Mouse (Mus musculus) cerebellum, postnatal 14 days (tissue): ENCODE results near the gene Ldhc.
"Not testable (repeated sequence)": the region's sequence is repeated elsewhere in the genome, so short reads cannot be mapped to it uniquely, and the experiment has no call there.

Source experiments
- DNase-seq, 2 experiments: peaks; one replicate each; pipeline ENCODE4 v3.0.0; 2021; ENCODE audit warnings: mixed read lengths in 2 of 2

Ldhc gene

DNA sequence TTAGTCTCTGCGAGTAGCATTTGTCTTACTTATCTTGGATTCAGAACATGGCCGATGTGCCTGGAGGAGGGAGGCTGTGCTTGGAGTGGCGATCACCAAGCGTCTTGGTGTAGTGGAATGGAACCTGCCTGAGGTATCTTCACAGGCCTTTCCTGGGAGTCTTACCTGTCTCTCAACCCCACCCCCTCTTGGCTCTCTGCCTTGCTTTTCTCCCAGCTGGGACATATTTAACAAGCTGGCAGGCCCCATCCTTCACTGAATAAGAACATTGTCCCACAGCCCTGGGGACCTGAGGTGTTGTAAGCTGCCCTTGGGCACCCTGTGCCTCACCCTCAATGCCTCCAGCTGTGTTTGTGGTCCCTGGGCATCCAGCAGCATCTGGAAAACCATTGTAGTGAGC is 17.4 kb upstream of the Ldhc start:
- DNase-seq: peak in 1 of 2 experiments; percentile 64

DNA sequence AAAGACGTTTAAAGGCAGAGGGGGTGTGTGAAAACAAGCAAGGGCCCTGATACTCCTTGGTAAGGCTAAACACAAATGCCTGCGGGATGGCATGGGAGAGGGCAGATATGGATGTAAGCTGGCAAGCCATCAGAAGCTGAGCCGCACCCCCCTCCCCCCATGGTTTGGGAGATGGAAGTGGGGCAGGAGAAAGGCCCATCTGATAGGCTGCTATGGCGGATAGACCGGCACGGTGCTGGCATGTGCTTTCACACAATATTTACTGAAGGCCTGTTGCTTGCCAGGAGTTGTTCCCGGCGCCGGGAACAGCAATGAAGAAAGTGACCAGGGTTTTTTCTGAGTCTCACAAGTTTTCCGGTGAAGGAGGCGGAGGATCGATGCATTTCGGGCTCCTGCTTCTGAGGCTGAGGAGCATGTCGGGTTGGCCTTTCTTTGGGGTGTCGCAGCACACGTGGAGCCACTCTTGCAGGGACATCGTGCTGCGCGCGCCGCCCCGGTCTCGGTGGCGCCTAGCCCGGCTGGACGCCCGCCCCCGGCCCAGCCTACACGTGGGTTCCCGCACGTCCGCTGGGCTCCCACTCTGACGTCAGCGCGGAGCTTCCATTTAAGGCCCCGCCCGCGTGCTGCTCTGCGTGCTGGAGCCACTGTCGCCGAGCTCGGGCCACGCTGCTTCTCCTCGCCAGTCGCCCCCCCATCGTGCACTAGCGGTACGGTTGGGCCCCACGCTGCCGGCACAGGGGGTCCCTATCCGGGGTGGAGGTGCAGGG is 15.6 kb upstream of the Ldhc start:
- peak; percentile 96 to 97 for DNase-seq

DNA sequence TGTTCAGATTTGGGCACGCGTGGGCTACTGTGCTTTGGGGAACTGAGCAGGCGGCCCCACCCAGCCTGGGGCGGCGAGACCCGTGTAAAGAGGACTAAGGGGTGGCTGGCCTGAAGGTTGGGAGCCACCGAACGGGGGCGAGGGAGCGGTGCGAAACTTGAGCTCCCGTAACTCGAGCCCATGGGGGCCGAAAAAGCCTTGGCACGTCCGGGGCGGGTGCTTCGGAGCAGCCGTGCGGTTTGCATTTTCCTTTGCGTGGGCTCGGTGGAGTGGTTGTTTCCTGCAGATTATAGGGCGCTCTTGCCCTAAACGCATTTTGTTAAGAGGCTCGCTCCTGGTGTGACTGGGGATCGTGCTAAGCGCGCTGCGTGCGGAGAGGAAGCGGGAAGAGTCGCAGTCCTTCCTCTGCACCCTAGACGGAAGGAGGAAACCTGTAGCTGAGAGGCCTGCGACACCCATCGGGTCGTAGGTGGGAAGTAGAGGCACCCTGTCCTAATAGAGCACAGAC is 15.0 kb upstream of the Ldhc start:
- no peak for DNase-seq

DNA sequence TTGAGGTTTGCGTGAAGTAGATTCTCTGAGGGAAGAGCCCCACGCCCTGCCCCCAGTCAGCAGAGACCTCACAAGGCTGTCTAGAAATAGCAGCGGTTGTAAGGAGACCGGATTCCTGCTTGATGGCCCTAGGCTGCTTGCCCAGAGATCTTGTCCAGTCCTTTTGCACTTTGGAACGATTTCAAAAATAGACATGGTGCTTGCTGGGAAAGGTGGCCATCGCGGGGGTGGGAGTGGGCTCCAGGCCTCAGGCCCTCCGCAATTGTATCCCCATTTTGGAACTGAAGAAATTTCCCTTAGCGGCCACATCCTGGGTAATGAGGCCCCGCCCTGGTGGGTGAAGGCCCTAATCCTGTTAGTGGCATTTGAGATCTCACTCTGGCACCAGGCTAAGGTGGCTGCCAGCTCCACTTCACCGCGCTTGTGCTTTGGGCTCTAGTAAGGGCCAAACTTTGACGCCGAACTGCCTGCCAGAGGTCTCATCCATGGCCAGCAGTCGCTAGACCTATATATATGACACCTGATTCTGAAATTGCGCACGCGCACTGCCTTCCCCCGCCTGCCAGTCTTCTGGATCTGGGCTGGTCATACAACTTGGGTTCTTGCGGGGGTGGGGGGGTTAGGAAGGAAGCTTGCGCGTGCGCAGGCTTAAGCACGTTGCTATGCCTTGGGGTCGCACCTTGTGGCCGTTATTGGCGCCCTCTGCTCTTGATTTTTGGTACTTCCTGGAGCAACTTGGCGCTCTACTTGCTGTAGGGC is 14.3 kb upstream of the Ldhc start:
- DNase-seq: peak; percentile 72 to 82

DNA sequence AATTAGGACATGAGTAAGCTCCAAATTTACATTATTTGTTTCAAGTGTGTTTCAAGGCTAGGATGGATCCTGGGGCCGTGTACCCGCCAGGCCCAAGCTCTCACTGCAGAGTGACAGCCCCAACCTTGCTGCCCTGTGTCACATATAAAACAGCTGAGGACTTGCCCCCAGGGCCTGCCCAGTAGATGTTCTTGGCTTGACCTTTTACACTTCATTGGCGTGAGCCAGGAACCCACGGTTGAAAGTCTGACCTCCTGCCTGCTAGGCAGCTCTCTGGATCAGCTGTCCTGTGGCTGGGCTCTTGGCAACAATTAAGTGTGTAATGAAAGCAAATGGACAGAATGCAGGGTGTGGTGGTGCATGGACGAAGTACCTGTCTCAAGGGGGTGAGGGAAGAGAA is 11.7 kb upstream of the Ldhc start:
- DNase-seq: no peak

DNA sequence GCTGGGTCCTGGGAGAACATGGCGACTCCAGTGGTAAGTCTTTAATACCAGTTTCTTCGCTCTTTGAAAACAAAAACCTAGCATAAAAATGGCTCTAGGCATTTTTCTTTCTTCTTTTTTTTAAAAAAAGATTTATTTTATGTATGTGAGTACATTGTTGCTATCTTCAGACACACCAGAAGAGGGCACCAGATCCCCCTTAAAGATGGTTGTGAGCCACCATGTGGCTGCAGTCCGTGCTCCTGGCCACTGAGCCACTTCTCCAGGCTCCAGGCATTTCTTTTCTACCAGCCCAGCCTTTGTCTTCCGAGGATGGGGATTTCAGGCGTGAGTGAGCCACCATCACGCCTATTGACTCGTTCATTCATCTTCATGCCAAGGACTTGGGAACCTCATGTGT is 10.0 kb upstream of the Ldhc start:
- DNase-seq: peak in 1 of 2 experiments; percentile 40

DNA sequence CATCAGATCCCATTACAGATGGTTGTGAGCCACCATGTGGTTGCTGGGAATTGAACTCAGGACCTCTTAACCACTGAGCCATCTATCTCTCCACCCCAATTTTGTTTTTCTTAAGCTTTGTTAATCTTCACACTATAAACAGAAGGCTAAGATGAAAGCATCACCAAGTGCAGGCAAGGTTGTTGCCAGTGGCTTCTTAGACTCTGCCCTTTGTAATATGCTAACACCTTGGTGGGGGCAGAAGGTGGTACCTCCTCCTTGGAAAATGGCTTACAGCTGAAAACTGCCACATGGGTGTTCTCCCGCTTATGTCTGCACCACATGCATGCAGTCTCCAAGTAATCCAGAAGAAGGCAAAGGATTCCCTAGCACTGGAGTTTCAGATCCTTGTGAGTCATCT is 8.3 kb upstream of the Ldhc start:
- DNase-seq: no peak

DNA sequence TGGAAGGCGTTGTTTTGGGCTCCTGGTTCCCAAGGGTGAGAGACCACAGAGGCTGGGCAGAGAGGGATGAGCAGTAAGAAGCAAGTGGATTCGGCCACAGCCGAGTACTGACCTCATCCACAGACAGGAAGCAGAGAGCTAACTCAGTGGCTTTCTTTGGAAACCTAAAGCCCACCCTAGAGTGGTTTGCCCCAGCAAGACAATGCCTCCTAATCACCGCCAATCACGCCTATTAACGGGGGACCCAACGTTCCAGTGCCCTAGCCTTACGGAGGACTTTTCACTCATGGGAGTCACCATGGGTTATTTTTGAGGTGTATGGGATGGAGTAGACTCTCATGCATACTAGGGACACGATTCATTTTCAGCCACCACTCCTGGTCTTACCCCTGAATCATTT is 7.6 kb upstream of the Ldhc start:
- DNase-seq: no peak

DNA sequence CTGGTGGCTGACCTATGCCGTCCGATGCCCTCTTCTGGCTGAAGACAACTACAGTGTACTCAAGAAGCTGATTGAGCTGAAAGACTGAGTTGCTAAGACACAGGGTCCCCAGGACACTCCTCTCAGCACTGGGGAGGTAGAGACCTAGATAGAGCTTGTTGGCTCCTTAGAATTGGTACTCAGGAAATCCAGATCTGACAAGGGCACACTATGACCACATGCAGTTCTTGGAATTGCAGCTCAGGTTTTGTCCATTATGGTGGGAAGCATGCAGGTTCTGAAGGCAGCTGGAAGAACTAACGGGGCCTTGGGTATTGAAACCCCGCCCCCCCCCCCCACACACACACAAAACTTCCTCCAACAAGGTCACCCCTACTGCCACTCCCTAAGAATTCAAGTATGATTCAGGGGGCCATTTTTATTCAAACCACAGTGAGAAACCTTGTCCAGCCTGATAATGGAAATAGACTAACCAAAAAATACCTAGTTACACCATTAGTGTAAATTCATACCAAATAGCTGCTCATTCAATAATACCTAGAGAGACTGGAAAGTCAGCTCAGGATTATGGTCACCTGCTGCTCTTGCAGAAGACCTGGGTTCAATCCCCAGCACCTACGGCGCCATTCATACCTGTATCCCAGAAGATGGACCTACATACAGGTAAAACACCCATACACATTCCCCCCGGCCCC is 5.0 kb upstream of the Ldhc start:
- no peak for DNase-seq

DNA sequence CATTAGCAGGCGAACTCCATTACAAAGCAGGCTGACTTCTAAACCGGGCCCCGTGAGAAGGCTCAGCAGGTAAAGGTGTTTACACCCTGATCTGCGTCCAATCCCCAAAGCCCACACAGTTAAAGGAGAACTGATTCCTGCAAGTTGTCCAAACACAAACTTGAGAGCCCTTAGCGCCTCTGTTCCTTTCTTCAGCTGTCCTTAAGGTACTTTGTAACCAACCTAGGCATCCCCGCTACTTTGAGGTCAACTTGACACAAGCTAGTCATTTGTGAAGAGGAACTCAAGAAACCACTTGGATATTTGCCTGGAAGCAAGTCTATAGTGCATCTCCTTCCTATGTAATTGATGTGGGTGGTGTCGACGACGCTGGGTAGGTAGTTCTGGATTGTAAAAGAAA is 3.6 kb upstream of the Ldhc start:
- DNase-seq: no peak

DNA sequence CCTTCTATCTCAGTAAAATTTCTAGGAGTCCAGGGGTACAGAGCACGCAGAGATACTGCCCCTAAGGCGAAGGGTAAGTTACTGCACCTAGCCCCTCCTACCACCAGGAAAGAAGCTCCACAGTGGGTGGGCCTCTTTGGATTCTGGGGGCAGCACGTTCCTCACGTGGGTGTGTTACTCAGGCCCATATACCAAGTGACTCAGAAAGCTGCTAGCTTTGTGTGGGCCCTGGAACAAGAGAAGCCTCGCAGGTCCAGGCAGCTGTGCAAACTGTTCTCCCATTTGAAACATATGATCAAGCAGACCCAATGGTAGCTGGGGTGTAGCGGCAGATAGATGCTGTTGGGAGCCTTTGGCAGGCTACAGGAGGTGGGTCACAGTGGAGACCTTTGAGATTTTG is 2.0 kb upstream of the Ldhc start:
- no peak for DNase-seq

DNA sequence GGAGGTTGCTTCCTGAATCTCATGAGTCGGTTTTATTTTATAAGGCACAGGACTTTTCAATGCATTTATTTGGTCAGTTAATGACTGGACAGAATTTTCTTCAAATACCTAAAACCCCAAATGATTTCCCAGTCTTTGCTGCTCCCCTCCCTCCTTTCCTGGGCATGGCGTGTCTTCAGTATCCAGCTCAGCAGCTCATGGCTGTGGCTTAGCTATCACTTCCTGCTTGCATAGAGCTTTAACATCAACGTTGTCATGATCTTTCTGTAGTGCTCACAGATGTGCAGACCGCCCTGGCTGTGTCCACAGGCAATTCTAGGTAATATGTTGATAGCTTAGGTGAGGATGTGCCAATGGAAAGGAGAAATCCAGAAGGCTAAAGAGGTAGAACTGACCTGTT is 11.0 kb downstream of the Ldhc start:
- DNase-seq: no peak

DNA sequence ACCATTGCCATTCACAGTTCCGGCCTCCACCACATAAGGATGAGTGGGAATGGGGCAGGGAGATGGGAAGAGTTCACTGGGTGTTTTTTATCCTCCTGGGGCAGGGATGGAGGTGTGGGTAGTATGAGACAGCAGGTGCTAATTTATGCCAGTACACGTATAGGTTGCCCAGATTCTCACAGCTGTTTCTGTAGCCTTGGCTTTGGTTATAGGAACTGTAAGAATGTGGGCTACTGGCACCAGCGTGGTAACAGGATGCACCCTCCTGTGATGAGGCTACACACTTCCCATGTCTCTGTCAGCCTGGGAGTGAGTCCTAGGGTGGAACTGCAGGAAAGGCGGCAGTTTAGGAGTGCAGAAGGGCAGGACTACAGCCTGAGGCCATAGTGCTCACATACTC is 15.8 kb downstream of the Ldhc start:
- DNase-seq: no peak

DNA sequence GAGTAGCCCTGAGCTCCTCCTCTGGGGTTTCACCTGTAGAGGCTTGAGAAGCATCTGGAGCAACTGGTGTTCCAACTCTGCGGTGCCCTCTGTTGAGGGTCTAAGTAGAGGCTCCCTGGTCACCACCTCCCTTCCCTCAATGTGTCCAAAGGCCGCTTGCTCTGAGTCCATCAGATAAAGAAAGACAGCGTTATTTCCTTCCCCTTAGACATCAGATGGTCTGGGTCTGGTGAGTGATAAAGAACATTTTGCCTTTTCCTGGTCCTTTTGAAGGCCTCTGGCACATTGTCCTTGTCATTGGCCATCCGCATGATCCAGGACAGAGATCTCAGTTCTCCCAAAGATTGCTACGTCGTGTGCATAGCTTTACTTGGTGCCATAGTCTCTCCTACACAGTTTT is 16.3 kb downstream of the Ldhc start:
- no peak for DNase-seq

DNA sequence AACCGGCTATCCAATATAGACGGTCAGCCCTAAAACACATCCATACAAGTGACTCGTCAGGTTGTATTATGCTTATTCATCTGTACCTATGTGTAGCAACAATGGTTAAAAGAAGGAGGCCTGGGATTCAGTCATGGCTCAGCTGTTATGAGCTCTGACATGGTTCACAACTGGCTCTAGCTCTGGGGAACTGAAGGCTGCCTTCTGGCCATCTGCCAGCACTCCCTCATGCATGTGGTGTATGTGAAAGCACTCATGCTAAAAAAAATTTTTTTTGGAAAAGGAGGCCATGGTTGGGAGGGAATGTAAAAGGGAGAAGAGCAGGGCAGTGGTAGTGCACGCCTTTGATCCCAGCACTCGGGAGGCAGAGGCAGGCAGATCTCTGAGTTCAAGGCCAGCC is 18.8 kb downstream of the Ldhc start:
- peak; percentile 11 to 20 for DNase-seq

DNA sequence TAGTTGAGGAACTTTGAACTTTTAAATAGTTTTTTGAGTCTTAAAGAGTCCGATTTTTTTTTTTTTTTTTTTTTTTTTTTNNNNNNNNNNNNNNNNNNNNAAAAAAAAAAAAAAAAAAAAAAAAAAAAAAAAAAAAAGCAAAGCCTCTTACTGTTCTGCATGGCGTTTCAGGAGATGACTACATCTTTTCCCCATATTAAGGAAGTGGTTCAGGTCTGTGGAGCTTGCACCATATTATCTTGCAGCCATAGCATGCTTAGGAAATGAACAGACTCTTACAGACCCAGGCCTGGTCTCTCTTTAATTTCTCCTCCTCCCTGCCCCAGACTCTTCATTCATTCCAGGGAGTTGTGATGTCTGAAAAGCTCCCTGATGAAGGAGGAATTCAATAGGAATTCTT is 20.0 kb downstream of the Ldhc start:
- DNase-seq: no peak

DNA sequence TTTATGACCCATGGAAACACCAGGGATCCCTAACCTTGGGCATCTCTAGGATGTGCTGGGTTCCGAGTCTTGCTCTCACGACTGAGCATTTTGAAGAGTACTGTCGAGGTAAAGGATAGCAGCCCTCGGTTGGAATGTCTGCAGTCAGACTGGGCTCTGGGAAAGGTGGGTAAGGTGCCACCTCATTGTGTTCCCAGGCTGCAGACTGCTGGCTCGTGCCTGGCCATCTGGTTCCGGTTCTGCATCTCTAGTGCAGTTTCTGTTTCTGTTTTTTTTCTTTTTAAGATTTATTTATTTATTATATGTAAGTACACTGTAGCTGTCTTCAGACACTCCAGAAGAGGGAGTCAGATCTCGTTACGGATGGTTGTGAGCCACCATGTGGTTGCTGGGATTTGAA is 20.9 kb downstream of the Ldhc start:
- not testable (repeated sequence) for DNase-seq

DNA sequence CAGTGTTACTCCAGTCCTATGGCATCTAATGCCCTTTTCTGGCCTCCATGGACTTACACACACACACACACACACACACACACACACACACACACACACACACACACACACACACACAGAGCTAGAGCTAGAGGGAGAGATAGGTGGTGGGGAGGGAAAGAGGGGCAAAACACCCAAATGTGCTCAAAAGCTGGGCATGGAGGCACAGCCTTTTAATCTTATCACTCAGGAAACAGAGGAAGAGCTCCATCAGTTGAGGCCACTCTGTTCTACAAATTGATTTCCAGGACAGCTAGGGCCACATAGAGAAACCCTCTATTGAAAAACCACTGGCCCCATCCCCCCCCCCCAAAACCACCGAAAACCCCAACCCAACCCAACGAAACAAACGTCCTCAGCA is 22.3 kb downstream of the Ldhc start:
- no peak for DNase-seq

DNA sequence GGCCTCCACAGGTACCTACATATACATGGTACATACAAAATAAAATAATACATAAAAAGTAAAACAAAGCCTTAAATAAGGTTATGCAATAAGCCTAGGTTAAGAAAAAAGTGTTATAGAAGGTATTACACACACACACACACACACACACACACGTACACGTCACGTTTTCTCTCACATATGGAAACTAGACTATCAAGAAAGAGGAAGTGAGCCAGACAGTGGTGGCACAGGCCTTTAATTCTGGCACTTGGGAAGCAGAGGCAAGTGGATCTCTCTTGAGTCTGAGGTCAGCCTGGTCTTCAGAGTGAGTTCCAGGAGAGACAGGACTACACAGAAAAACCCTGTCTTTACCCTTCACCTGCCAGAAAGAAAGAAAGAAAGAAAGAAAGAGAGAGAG is 34.5 kb downstream of the Ldhc start:
- DNase-seq: no peak

DNA sequence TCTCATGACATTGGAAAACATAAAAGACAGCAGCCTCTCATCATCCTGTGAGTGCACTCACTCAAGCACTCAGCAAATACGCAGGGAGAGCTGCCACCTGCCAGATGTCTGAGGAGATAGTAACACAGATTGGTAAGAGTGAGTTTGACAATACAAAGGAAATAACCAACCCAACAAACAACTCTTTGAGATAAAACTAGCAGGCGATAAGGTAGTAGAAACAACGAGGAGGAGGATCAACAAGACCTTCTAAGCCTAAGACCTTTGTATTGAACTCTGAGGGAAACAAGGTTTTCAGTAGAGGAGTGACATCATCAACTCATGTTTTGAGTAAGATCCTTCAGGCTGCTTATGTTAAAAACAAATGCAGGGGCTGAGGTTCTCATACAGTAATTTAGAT is 38.3 kb downstream of the Ldhc start:
- DNase-seq: no peak

DNA sequence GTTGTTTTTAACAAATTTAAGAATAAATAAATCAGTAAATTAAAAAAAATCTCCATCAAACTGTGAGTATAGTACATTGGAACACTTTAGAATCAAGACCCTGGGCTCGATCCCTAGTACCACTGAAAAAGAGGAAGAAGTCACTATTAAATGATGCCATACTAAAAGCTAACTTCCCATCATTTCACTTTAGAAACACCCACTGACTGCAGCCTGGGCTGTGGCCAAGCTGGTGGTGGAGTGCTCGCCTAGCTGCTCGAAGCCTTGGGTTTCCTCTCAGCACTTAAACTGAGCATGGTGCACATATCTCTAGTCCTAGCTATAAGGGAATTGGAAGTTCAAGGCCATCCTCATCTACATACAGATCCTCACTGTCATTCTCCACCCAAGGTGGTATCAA is 50.2 kb downstream of the Ldhc start:
- no peak for DNase-seq

DNA sequence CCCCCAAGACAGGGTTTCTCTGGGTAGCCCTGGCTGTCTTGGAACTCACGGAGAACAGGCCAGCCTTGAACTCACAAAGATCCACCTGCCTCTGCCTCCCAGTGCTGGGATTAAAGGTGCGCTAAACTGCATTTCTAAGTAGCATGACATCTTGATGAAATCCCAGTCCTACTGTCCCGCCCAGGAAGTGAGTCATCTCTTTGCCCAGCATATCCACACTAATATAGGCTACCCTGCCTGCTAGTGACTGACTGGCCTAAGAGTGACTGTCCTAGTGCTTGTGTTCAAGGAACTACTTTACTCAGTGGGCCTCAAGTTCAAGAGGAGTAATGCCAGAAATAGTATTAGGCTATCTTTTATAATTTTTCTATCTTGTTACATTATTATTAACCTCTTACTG is 55.4 kb downstream of the Ldhc start:
- DNase-seq: no peak

DNA sequence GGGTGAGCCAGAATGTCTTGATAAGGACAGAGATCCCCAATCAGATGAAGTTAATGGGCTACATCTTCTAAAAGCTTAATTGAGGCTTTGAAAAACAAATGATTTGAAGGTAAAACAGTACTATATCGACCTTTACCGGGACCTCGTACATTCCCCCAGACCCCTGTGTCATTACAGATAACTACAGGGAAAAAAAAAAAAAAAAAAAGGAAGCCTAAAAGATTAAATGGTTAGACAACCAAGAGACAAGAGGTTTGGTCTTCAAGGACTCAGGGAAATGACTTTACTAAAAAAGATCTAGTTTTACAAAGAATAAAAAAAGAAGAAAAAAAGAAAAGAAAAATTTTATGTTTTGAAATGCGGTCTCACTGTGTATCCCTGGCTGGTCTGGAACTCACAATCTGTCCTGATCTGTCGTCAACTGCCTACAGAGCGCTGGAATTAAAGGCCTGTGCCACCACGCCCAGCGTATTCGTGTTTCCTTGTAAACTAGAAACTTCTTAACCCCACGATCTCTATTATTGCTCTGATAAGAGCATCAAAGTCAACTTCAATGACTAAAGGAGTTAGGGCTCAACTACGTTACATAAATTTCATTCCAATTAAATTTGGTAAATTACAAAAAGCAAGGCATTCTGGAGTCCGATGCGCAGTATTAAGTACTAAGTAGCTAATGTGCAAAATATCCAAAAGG is 57.8 kb downstream of the Ldhc start:
- peak; percentile 6 to 9 for DNase-seq
